Mouse (Mus musculus) neural tube, embryonic 10.5 days (tissue): ENCODE measurements around the gene Ccdc186.

Experiments
- DNase-seq: peaks from one replicate; pipeline ENCODE4 v3.0.0-alpha.2; 2017; ENCODE audit warnings: low spot score; ENCODE audit errors: extremely low spot score

Ccdc186 gene

DNA sequence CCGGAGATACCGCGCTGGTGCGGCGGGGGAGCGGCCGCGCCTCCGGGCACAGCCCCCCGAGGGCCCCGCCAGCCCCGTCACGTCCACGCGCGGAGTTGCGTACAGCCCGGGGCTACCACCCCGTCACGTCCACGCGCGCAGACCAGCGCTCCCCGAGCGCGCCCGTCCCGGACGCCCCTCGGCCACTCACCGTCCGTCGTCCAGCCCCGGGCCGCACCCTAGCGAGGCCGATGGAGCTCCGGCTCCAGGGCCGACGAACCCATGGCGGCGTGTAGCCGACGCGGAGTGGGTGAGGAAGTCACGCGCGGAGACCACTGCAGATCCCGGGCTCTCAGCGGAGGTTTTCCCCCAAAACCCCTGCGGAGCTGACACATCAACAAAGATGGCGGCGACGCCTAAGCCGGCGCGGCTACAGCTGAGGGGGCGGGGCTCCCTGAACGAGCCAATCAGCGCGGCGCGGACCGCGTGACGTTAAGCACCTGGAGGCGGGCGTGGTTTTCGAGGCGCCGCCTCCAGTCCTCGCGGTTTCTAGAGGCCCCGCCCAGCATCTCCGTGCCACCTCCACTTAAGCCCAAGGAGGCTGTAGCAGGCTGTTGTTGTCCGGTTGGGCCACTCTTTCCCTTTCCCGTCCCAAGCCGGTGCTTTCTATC is at the start of gene Ccdc186:
TSS of gene Ccdc186 (minus strand) at position 393 of the 650 bp plus-strand sequence.
- peak; percentile 97 for DNase-seq

DNA sequence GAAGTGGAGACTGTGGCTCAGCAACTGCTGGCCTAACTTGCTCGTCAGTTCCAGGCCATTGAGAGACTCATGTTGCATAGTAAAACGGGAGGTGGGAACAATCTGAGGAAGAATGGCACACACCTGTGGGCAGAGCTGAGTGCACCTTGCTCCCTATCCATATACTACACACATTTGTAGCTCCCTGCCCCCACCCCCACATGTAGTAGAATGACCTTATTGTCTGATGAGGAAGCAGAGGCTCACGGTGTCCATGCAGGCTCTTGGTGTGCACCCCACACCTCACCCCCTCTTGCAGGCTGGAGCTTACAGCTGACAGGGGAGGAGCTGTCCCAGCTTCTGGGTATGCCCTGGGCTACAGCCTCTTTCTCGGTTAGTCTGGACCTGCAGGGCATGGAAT is 45.7 kb upstream of the Ccdc186 start:
- no peak for DNase-seq

DNA sequence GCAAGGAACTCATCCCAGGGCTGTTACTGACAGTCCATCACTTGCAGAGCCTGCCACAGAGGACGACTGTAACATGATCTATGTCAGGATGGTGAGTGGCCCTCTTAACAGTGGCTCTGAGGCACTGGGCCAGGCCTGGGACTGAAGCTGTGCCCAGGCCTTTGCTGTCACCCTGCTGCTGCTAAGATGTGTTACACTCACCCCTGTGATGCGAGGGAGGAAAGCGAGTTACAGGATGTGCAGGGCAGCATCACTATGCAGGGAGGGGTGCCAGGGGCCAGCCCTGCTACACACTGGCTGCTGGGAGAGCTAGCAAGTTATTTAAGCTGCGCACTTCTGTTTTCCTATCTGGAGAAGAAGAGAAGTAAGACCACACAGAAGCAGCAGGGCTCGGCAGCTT is 34.5 kb upstream of the Ccdc186 start:
- no peak for DNase-seq

DNA sequence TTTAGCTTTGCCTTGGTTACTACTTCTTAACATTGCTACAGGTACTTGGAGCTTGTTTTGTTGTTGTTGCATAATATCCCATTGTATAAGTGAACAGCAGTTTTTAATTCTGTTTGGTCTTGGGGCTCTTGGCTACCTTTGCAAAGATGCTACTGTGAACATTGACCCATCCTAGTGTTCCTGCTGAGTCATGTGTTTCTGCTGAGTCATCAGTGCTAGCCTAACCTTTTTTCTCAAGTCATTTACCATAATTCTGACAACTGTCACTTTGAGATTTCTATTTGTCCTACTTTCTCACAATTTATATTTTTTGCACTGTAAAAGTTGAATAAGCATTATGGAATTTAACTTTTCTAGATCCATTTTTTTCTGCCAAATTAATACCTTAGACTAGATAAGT is 30.6 kb upstream of the Ccdc186 start:
- DNase-seq = no peak

DNA sequence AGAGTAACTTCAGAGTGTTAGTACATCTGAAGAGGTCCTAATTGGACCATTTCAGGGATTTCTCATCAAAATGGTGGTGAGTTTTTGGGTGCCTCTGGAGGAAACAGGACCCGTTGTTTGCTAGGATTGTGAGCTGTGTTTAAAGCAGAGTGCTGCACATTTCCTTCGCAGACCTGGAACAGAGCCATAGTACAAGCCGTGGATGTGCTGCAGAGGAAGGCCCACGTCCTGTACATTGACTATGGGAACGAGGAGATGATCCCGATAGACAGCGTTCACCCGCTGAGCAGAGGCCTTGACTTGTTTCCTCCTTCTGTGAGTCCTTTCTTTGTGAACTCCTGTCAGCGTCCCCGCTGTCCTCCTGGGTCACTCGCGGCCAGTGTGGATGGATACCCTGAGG is 21.0 kb upstream of the Ccdc186 start:
- DNase-seq = no peak

DNA sequence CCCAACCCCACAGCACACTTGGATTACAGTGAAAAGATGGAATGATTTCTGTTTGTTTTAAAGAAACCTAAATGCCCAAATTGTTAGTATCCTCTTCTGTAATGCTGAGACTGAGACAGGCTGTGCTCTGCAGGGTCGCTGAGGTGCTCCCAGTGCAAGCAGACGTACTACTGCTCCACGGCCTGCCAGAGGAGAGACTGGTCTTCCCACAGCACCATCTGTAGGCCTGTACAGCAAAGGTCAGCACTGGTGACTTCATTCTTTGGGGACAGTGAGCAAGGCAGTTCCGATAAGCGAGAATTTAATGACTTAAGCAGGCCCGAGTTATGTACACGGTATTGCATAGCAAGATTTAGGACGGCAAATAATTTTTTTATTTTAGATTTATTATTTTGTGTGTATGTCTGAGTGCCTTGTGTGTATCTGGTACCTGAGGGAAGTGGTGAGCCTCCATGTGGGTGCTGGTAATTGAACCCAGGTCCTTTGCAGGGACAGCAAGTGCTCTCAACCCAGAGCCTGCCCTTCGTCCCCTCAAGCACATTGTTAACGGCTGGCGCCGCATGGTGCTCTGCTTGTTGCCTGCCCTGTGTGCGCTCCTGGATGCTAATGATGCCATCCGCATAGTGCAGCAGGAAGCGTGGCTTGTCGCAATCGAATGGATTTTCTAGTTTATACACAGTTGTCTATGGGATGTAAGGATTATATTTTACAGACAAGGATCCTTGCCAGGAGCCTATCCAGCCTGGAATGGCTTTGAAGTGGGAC is 17.1 kb upstream of the Ccdc186 start:
- DNase-seq = no peak

DNA sequence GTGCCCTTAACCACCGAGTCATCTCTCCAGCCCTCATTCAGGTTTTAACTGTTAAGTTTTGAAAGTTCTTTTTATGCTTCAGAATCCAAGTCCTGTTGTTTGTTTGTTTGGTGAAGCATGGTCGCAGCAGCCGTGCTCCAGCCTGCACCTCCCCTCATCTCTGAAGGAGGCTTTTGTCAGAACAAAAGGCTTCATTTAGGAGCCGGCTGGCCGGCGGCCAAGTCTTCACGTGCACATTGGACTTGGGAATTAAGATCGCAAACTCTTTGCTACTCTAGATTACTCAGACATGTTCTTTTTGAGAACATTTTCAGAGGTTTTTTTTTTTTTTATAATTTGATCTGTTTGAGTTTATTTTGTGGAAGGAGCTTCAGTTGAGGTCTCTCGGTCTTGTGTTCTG is 13.3 kb upstream of the Ccdc186 start:
- DNase-seq = no peak

DNA sequence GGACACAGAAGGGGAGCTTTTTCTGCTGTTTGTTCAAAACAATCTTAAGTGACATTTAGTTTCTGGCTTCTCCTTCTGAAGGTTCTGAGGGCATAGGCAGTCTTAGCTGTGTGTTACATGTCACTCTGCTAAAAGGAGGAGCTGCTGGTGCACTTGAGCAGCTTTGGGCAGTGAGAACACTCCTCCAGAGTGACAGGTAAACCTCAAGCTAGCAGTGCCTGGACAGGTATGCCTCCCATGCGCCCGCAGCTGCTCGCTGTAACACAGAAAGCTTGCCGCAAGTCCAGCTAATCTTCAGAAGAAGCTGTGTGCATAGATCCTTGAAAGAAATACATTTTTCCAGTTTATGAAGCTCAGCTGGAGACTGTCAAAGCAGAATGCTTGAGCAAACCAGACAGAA is 8.2 kb upstream of the Ccdc186 start:
- DNase-seq = no peak

DNA sequence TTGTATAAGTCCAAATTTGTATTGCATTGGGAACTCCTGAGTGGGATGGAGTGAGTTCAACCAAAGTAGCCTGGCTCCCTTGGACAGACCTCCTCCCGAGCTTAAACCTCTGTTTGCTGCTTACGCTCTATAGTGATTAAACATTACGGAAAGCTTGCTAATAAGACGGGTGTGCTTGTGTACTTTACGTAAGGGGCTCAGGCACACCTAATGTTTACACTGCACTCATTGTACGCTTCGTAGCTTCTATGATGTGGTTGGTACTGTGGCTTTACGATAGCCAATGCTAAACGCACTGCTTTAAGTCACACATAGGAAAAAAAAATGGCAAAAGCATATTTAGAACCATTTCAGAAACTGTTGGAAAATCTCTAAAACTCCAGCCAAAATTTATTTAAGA is 7.3 kb upstream of the Ccdc186 start:
- no peak for DNase-seq

DNA sequence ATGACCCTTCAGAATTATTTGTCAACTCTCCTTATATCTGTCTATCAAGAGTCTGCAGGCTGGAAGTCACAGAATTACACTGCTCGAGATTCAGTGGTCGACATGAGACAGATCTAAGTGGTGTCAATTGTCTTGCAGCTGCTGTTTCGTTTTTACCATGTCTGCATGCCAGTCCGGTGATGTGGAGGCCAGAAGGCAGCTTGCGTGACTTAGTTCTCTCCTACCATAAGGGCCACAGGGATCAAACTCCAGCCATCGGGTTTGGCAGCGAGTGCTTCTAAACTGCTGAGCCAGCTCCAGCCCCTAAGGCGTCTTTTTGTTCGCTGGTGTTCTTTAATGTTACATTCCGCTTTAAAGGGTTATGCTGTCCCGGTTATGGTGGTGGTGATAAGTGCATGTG is 6.3 kb upstream of the Ccdc186 start:
- DNase-seq = no peak

DNA sequence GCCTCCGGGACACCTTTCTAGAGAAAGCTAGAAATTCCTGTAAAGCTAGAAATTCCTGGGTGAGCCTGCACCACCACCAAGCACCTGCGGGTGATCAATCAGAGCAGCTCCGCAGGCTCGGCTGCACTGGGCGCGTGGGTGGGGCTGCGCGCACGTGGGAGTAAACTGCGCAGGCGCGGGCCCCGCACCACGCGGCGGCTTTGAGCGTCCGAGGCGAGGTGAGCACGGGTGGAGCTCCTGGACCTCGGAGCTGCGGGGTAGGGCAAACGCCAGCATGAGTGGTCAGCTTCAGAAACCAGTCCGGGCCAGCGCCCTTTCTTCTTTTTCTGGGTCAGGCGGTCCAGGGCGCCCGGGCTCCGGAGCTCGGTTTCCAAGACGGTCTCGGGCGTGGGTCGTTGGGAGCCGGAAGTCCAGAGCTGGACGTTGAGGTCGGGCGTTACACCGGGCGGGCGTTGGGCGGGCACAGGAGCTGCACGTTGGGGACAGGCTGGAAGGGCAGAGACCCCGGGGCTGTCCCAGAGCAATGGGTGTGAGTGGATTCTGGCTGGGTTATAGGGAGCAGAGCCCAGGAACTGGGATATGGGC is 4.1 kb upstream of the Ccdc186 start, which contains the start of gene Tdrd1:
TSS of gene Tdrd1 (plus strand) at position 163 of the 585 bp plus-strand sequence.
- DNase-seq = peak; percentile 21

DNA sequence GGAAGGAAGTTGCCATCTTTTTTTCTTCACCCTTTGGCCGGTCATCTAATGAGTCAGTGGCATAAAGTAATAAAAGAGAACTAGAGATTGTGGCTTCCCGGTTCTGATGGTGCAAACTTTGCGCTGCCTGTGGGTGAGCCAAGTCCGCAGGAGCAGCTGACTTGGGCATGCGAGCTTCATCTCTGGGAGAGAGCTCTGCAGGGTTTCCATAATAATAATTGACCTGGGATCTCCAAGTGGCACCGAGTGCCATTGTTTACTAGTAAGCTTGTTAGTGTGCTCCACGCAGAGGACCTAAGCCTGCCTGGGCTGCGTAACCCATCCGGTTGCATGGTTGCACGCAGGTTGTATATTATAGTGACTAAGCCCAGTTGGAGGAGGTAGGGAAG is 452 bp upstream of the Ccdc186 start:
- DNase-seq = no peak

DNA sequence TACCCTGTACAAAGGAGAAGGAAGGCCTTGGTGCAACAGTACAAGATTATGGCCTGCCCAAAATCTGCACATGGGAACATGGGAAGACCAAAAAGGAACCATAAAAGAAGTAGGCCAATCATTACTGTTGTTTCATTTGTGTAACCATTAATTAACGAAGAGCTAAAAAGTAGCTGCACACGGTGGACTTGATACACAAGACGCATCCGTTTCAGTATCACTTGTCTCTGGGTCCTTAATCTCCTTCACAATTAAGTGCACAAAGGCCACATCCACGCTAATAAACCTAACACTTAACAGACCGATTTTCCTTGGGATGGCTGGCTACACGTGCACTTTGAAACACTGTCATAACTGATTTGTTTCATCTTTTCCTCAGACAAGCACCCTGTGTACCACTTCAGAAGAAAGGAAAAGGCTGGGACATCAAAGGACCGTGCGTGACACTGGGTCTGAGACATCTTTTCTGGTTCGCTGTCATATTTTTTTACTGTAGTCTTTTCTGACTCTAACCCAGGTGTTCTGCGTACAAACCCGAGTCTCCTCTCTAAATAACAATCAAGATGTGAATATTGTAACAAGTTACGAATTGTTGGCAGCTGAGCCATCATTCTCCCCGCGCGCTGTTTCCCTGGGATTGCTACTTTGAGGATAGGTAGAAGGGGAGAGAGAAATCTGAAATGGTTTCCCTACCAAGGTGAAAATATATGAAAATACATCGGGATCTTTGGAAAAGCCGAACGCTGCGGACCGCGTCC is 771 bp downstream of the Ccdc186 start:
- DNase-seq = no peak

DNA sequence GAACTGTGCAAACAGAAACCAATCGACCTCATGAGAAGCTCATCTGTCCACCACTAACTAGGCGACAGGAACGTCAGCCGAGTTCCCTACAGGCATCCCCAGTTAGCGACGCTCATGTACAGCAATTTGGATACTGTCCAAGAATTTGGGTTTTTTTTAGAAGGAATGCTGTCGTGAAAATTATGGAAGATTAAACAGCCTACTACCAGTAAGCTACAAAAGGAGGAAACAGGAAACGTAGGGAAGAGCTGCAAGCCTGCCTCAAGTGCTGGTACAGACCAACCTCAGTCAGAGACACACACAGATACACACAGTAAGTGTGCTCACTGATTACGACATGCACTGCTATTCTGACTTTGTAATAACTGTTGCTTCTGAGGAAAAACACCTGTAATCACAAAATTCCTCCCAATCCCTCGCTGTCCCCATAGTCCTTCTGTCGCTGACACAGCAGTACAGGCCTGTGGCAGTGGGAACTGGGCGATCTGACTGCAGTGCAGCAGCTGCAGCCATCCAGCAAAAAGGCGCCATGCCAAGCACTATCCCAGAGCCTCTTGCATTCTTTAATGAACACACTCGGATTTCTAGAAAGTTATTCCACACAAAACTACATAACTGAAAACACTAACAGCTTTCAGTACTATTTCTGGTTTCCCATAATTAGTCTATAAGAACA is 4.0 kb downstream of the Ccdc186 start:
- DNase-seq = no peak

DNA sequence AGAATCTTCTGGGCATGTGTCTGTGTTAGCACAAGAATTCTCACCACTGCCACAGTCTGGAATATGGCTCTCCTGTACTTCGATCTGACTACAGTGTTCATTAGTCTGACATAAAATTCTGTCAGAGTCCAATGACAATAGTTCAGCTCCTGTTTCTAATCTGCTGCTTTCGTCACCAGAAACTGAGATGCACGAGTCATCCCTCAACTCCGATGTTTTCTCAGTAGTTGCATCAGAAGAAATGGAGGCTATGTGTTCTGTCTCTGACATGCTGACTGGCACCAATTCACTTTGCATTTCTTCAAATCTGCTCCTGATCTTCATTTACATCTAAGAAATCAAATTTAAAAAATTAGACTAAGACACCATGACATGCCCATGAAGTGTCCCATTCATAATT is 8.6 kb downstream of the Ccdc186 start:
- no peak for DNase-seq

DNA sequence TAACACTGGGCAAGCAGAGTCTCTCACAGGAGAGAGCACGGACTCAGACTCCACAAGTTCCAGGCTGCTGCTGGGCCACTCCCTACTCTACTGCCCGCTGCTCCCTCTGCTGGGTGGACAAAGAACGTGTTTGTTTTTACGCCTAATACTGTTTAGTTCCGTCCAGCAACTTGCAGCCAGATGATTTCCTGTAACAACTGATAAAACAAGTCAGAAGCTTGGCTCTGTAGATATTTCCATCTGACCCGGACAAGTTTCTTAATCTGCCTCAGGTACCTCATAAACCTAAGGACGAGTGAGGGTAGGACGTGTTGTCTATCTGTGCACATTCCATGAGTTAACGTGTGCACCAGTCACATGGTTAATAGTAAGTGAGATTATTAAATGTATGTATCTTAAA is 10.4 kb downstream of the Ccdc186 start:
- DNase-seq = peak; percentile 31

DNA sequence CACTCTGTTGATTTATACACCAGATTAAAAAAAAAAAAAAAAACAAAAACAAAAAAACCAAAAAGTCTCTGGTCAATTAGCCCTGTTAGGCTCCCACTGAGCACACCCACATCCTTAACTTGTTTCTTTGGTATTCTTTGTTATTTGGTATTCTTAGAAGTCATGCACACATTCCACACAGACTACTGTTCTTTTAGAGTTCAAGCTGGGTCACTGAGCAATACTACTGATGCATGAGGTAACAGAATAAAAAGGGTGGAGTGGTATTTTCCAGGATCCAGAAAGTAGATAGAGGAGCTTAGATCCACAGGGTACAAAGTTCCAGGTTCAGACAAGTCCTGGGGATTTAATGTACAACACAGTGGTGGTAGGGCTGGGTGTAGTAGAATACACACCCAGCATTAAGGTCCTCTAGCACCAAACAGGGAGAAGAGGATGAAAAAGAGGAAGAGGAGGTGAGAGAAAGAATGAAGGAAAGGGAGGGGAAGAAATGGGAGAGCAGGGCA is 11.3 kb downstream of the Ccdc186 start:
- DNase-seq = no peak

DNA sequence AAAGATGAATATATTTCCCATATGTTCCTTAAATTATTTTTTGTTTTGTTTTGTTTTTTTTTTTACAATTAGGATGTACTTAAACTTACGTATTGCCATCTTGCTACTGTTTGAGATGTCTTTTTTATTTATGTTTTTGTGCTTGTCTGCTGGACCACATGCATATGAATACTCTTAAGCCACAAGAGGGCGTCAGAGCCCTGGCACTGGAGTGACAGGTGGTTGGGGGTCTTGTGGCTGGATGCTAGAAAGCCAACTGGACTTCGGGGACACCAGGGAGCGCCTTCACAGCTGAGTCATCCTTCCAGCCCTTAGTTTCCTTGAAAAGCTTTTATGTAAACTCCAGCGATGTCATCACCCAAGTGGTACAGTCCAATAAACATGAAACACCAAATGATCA is 13.2 kb downstream of the Ccdc186 start:
- DNase-seq = no peak

DNA sequence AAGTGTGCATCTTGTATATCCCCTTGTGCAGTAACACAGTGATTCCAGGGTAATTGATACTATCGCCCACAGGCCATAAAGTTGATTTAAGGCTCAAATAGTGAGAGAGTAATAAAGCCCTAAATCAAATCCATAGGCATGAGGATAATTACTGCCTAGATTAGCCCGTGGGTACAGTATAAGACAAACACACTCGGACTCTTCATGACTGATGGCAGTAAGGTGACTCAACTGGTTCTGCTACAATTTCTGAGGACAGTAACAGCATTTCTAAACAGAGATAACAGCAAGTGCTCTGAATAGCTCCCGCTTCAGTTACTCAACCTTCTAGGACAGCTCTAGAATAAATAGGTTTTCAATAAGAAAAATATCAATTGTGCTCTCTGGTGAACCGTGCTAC is 14.9 kb downstream of the Ccdc186 start:
- no peak for DNase-seq

DNA sequence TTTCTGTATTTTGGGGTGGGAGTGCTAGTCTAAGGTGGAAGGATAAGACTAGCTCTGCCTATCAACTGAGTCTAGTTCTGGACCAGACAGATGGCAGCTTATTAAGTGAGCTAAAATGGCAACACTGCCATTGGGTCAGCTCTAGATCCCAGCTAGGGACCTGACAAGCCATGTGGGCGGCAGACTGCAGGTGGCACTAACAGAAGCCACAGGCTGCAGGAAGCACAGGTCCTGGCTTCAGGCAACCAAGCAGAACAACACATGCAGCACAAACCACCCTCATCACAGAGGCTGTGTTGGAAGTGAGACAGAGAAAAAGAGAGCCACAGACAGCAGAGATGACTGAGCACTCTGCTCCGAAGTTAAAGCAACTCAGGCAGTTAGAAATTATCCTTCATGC is 16.6 kb downstream of the Ccdc186 start:
- no peak for DNase-seq

DNA sequence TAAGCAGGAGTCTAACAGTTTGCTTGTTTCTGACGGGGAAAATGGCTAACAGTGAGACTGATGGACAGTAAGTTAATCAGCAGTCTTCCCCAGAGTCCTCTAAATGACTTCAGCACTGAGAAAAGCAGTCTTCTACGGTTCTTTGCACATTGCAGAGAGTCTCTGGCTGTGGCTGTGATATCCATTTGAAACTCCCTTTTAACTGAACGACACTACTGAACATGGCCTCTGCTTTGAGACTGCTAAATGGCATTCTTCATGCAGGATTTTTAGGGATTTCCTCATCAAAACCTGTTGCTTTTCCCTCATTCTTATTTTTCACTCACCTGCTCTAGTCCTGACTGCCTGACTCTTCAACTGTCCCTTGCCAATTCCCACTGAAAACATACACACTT is 19.6 kb downstream of the Ccdc186 start:
- no peak for DNase-seq
